Mouse (Mus musculus) inflammation-experienced regulatory T-cells, adult 6 months (primary cell): ENCODE data around the gene Cacna1a. TPM values are rescaled to one million over a fixed set of nuclear protein-coding genes. Genes with fewer than 3 reads are reported as not detected.

Experiments
- ATAC-seq: one replicate; pipeline ENCODE4 v1.8.0; 2017
- polyA plus RNA-seq, 3 experiments: library from polyadenylated mRNA; unstranded; fragments of 100-300 nt; shearing (Covaris generic); gene quantifications; one replicate each; pipeline ENCODE4 v1.2.1; 2017

Gene Cacna1a
- polyA plus RNA-seq, 3 experiments from 2014 or later = 3.4 to 8.2 (median 8.2) TPM

- no peak for ATAC-seq
Measured at GRCm38 (mm10) chr8:84545522-84545921, 157.3 kb downstream of the Cacna1a start.

GRCm38 (mm10) chr8:84552457-84552856 is 164.2 kb downstream of the Cacna1a start:
- no peak for ATAC-seq

GRCm38 (mm10) chr8:84553106-84553505 is 164.9 kb downstream of the Cacna1a start:
- ATAC-seq = no peak

DNA sequence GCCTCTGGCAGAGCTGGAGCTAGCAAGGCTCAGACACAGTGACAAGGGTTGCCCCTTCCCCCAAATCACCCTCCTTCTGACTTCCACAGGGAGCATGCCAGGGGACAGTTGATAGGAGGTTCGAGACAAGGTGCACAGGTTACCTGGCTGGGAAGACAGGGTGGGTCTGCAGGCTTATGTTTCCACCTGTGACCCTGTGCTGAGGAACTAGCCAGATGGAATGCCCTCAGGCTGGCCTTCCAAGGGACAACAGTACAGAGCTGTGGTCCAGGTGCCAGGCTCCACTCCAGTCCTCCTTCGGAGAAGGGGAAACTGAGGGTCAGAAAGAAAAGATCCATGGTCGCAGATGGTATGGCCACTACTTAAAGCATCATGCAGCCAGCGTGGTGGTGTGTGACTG is 165.4 kb downstream of the Cacna1a start:
- no peak for ATAC-seq

- no peak for ATAC-seq
Measured at GRCm38 (mm10) chr8:84554301-84555027, 166.2 kb downstream of the Cacna1a start.

- no peak for ATAC-seq
Measured at GRCm38 (mm10) chr8:84555269-84555668, 167.0 kb downstream of the Cacna1a start.

GRCm38 (mm10) chr8:84557936-84558335 is 169.7 kb downstream of the Cacna1a start:
- no peak for ATAC-seq

GRCm38 (mm10) chr8:84559121-84559604 is 170.9 kb downstream of the Cacna1a start:
- ATAC-seq = no peak

GRCm38 (mm10) chr8:84561698-84562097 is 173.5 kb downstream of the Cacna1a start:
- no peak for ATAC-seq

DNA sequence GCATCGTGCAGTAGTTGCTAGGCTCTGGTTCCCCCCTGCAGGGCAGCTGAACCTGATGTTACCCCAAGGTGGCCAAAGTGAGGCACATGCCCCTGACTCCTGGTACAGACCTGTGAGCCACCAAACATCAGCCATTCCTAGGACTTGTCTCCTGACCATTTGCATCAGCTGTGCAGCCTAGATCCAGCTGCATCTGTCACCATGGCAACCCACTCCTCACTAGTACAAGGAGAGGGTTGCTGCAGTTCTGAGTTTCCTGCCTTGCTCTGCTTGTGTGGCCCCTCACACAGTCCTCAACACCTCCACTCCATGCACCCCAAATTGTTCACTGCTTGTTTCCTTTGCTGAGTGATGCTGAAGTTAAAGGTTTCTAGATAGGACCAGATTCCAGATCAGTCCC is 175.8 kb downstream of the Cacna1a start:
- ATAC-seq = no peak

DNA sequence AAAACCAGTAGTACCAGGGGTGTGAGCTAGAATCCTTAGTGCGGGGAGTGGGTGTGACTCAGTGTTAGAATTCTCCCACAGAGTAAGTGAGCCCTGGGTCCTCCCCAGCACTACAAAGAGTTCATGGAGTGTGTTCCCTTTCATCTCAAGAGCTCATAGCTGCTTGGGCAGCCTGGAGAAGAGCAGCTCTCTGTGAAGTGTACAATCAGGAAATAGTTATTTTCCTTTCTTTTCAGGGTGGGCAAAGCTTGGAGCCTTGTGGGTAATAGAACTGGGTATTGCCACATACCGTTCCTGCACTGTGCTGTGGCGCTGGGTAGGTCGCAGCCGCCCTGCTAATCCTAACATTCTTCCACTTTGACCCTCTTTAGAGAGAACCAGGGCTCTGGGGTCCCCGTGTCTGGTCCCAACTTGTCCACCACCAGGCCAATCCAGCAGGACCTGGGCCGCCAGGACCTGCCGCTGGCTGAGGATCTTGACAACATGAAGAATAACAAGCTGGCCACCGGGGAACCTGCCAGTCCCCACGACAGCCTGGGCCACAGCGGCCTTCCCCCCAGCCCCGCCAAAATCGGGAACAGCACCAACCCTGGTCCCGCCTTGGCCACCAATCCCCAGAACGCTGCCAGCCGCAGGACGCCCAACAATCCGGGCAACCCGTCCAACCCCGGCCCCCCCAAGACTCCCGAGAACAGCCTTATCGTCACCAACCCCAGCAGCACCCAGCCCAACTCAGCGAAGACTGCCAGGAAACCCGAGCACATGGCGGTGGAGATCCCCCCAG is 177.5 kb downstream of the Cacna1a start:
- ATAC-seq = no peak

GRCm38 (mm10) chr8:84566816-84567413 is 178.7 kb downstream of the Cacna1a start:
- ATAC-seq = no peak

DNA sequence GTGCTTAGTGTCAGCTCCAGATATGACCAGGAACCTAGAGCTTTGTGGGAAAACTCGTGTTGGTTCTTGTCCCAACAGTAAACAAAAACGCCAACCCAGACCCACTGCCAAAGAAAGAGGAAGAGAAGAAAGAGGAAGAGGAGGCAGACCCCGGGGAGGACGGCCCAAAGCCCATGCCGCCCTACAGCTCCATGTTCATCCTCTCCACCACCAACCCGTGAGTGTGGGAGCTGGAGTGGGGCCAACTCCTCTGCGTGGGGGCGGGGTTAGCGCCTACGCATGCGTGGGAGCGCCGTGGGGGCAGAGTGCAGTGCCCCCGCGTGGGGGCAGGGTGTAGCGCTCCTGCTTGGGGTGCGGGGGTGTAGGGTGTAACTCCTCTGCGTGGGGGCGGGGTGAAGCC is 179.3 kb downstream of the Cacna1a start:
- ATAC-seq = no peak

GRCm38 (mm10) chr8:84568737-84569136 is 180.5 kb downstream of the Cacna1a start:
- no peak for ATAC-seq

GRCm38 (mm10) chr8:84569921-84570673 is 181.9 kb downstream of the Cacna1a start:
- no peak for ATAC-seq

GRCm38 (mm10) chr8:84577432-84577831 is 189.2 kb downstream of the Cacna1a start:
- ATAC-seq = no peak

- no peak for ATAC-seq
Measured at GRCm38 (mm10) chr8:84579595-84579994, 191.4 kb downstream of the Cacna1a start.

GRCm38 (mm10) chr8:84585311-84585710 is 197.1 kb downstream of the Cacna1a start:
- no peak for ATAC-seq

GRCm38 (mm10) chr8:84586221-84586620 is 198.0 kb downstream of the Cacna1a start:
- ATAC-seq = no peak

DNA sequence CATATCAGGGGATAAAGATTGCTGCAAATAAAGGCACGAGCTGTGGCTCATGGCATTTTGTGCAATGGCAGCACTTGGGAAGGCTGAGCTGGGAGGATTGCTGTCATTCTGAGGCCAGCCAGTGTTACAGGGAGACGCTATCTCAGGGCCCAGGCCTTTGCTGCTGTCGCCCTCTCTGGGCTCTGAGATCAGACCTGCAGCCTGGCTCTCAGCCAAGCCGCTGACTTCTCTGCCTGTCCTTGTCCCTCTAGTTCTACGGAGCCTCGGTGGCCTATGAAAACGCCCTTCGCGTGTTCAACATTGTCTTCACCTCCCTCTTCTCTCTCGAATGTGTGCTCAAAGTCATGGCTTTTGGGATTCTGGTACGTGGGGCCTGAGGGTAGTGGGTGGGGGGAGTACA is 200.3 kb downstream of the Cacna1a start:
- no peak for ATAC-seq

DNA sequence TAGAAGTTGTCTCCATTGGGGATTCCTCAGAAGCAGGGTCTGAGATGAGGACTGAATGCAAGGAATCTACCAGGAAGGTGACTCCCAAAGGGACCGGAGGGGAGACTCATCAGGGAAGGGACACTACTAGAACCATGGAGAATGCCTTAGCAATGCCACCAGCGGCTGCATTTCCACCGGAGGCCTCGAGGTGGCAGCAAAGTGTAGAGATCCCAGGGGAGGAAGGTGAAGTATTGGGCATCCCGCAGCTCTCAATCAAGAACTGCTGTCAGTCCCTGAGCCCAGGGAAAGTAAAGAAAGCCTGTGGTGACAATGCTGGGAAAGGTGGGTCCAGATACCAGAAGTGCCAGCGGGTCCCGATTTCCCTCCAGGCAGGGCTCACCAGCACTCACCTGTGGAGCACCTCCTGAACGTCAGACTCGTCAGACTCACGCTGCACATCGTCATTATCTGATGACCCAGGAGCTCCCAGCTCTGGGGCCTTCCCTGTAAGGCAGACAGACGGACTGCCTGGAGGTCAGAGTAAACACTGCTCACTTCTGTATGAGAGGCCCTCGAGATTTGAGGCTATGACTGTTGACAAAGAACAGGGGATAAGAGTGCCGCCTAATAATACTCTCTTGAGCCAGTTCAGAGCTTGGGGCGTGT is 203.9 kb downstream of the Cacna1a start:
- ATAC-seq = peak; percentile 65

GRCm38 (mm10) chr8:84593143-84593542 is 204.9 kb downstream of the Cacna1a start:
- ATAC-seq = no peak
